Mouse (Mus musculus) heart, postnatal 0 days (tissue): Measurements from ENCODE around the gene Rbm8a2.

ENCODE experiments used
- CTCF ChIP-seq: IDR thresholded peaks from 2 replicates; pipeline ENCODE4 v1.5.1; 2016; ENCODE audit warnings: antibody characterized with exemption, control low read depth, low read depth
- EP300 ChIP-seq: IDR thresholded peaks from 2 replicates; pipeline ENCODE4 v1.6.1; 2016; ENCODE audit warnings: antibody characterized with exemption, low read depth

- no peak for TF ChIP-seq CTCF
- no peak for TF ChIP-seq EP300
These were observed 8.2 kb downstream of the Rbm8a2 start for GRCm38 (mm10) chr1:175970710-175971109.
